Mouse (Mus musculus): ENCODE measurements around the gene Gnmt.
A peak's percentile ranks its signal among the peaks of the same experiment; 100 is the strongest.
"Not testable (repeated sequence)": the region's sequence is repeated elsewhere in the genome, so short reads cannot be mapped to it uniquely, and the experiment has no call there.

Gene Gnmt

DNA sequence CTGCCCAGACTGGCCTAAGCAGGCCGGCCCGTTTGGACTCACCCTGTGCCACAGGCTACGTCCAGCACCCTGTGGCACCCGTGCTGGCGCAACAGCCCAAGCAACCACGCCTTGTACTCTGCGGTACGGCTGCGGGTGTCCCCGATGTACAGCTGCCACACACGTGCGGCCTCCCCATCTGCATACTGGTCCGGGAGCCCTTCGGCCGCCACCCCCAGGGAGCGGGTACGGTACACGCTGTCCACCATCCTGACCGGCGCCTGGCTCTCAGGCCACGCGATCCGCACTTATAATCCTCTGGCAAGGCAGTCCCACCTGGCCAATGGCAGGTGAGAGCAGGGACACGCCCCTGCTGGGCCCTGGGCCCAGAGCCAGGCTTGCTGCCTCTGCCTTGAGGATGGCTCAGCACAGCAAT is at the start of gene Gnmt:
Gene Gnmt (minus strand): TSS at position 265 of the 415 bp plus-strand sequence.
- no peak for DNase-seq (ENCODE audit: low spot score)

DNA sequence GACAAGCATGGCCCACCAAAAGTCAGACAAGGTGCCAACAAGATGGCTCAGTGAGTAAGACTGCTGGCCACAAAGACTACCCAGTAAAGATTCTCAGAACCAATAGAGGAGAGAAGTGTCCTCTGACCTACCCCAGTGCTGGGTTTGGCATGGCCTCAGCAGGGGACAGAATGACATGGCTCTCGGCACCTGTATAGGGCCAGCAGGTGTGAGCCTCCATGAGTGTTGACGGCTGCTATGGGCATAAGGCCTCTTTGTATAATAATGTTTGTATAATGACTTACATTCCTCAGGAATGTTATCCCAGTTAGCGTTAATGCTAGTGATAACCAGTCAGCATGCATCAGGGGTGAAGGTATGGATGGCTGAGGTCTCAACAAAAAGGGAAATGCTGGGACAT is 47.1 kb upstream of the Gnmt start:
- no peak for DNase-seq (ENCODE audit: low spot score)

DNA sequence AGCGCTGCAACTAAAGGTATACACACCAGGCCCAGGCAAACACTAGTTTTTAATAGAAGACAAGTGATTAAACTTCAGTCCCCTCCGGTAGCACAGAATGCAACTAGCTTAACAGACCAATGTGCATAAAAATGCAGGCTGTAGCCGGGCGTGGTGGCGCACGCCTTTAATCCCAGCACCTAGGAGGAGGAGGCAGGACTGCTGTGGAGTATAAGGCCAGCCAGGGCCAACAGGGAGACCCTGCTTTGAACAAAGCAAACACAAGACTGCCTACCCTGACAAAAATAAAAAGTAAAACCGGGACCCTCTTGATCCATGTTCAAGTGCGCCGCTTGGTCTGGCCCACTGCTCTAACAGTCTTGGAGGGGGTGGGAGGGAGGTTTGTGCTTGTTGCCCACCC is 46.1 kb upstream of the Gnmt start:
- no peak for DNase-seq (ENCODE audit: low spot score)

DNA sequence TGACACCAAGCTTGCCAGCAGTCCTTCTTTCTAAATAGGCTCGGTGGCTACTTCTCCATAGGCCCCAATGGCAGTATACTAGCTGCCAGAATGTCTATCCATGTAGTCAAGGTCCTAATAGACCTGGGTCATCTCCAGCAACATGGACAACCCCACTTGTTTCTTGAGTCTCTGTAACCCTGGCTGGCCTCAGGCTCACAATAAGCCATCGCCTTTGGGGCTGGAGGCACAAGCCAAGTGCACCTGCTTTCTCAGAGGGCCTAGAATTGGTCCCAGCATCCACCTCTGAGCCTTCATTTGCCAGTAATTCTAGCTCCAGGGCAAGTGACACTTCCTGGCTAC is 45.1 kb upstream of the Gnmt start:
- DNase-seq (ENCODE audit: low spot score): no peak

DNA sequence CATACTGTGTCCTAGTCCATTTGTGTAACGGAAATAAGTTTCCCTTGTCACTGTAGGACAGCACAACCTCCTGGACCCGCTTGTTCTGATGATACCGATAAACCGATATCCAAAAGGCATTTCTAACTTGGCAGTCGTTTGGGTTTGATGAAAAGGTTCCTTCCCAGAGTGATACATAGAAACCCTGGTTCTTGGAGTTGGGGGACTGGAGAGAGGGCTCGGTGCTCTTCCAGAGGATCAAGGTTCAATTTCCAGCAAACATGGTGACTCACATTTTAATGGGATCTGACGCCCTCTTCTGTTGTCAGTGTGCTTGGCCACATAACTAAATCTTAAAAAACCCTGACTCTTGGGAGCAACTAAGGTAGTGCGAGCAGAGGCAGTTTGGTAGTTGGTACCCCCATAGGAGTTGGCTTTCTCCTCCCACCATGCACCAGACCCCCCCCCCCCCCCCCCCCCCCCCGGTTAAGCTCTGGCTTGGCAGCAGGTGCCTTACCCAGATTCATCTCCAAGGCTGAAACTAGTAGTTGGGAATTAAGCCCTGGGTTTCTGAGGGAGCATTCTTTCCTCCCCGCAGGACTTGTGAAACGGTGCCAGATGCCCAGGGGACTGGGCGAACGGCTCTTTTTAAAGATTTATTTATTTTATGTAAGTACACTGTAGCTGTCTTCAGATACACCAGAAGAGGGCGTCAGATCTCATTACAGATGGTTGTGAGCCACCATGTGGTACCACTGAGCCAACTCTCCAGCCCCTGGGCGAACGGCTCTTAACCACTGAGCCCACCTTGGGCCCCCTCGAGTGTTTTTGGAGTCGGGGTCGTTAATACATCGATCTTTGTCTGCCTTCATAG is 44.5 kb upstream of the Gnmt start:
- DNase-seq (ENCODE audit: low spot score): no peak

DNA sequence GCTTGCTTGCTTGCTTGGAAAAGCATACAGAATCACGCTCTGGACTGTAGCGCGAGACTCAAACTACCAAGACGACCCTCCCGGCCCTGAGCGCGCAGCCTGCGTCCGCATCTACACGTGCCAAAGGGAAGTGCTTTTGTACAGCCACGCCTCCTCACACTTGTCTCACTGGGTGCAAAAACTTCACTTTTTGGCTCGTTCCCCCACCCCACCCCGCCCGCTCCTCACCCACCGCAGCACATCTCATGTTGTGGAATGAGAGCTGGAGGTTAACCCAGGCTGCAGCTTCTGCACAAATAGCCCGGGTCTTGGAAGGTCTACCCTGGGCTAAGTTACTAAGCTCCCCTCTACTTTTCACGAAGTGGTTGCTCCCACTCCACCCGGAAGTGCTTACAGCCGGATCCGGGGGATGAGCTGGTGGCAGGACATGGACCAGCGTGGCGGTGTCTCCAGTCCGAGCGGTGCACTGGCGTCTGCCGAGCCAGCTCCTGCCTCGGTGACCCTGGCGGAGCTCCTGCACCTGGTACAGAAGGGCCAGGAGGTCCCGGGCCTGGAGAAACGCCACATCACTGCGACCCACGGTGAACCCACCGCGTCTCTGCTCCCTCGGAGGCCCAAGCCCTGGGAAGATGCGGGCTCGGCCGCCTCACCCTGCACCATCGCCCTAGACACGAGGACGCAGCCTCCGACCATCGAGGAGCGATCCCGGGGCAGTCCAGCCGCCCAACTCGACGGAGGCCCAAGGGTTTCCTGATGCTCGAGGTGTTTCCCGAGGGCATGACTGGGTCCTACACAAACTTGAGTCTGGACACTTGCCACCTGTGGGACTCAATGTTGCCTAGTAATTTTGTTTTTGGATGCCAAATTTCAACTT is 43.7 kb upstream of the Gnmt start, which contains the start of gene 2310039H08Rik:
Gene 2310039H08Rik (plus strand): TSS at position 232 of the 874 bp plus-strand sequence.
- DNase-seq (ENCODE audit: low spot score): peak; percentile 68

DNA sequence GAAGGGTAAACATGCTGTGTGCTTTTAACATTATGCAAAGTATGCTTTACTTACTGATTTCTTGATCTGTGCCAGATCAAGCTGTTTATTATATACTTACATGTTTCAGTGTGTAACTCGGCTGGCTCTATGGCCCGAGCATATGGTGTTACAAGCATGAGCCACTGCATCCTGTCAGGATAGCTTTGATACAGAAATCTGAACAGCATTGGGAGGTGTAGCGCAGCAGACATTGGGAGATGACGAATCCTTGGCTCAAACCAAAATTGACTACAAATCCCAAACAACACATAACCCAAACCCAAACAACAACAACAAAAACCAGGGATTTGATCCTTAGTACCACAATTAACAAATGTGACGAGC is 43.1 kb upstream of the Gnmt start:
- DNase-seq (ENCODE audit: low spot score): no peak

DNA sequence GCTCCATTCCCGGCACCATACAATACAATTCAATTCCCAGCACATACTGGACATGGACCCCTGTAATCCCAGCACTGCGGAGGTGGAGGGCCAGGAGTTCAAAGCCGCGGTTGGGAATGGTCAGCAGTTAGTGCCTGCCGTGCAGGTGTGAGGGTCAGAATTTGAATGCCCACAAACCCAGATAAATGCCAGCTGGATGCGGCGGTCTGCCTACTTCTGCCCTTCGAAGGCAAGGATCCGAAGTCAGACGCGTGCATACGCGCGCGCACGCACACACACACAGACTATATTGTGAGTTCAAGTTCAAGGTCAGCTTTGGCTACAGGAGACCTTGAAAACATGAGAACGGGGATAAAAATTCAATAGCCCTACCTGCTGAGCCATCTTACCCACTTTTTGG is 42.6 kb upstream of the Gnmt start:
- no peak for DNase-seq (ENCODE audit: low spot score)

DNA sequence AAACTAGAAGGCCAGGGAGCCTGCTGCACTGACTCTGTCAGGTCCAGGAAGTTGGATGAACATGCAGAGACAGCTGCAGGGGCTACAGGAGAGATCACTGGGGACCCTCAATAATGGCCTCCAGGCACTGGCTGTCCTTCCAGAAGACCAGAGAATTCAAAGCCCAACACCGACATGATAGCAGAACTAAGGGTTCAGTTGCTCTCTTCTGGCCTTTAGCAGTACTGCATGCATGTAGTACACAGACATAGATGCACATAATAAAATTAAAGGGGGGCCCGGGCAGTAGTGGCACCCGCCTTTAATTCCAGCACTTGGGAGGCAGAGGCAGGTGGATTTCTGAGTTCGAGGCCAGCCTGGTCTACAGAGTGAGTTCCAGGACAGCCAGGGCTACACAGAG is 42.1 kb upstream of the Gnmt start:
- DNase-seq (ENCODE audit: low spot score): no peak

DNA sequence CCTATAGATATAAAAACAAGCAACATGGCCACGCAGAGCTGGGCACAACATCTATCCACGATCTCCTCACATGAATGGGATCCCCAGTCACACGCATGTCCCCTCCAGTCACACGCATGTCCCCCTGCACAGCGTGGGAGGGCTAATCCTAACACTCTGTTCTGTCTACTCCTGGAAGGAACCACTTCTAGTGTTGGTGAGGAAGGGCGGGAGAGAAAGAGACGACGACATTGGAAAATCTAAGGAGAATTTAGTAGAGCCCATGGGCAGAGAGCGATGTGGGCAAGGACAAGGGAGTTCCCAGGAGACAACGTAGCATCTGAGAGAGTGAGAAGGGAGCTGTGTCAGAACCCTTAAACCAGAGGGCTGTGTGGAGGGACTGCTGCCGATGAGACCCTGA is 41.6 kb upstream of the Gnmt start:
- DNase-seq (ENCODE audit: low spot score): no peak

DNA sequence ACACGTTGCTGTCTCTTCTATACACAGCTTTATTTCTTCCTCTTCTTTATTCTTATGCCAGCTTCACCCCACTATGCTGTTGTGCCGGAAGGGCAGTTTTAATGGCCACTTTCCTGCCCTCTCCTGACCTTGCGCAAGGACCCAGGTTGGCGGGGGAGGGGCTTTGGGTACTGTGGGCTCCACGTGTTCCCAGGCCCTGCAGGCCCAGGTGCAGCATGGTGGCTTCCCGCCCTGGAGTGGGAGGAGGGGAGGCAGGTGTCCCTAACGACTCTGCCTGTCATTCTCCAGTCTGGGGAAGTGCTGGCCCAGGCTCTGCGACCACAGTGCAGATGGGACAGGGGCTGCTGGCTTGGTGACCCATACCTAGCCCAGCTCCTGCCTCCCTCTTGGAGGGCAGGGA is 38.9 kb upstream of the Gnmt start:
- DNase-seq (ENCODE audit: low spot score): no peak

DNA sequence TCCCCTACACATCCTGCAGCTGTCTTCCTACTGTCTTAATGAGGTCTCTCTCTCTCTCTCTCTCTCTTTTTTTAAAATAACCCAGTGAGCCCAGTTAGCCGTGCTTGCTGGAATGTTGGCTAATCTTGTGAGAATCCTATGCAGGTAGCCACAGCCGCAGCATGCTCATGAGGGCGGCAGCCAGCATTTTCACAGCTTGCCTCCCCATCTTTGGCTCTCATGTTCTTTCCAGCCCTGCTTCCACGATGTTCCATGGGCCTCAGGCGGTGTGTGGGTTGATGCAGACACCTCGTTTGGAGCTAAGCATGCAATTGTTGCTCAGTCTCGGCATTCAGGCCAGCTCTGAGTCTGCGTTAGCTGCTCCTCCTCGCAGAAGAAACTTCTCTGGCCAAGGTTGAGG is 35.9 kb upstream of the Gnmt start:
- not testable (repeated sequence) for DNase-seq (ENCODE audit: low spot score)

DNA sequence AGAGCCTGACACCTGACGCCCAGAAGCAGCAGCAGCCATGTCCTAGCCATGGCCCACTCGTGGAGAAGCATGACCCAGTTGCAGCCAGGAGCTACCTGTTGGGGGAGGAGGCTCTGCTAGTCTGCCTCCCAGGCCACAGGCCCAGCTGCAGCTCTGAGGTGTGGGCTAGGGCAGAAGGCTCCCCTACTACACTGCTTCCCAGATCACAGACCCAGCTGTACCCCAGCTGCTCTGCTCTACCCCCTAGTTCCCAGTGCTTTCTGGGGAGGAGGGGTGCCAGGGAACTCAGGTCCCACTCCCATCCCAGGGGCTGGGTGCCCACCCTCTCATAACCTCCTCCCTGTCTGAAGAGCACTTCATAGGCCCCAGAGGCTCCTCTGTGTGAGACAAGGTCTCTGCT is 34.6 kb upstream of the Gnmt start, which contains the start of gene Ptcra:
Gene Ptcra (minus strand): TSS at position 169 of the 400 bp plus-strand sequence.
- no peak for DNase-seq (ENCODE audit: low spot score)

DNA sequence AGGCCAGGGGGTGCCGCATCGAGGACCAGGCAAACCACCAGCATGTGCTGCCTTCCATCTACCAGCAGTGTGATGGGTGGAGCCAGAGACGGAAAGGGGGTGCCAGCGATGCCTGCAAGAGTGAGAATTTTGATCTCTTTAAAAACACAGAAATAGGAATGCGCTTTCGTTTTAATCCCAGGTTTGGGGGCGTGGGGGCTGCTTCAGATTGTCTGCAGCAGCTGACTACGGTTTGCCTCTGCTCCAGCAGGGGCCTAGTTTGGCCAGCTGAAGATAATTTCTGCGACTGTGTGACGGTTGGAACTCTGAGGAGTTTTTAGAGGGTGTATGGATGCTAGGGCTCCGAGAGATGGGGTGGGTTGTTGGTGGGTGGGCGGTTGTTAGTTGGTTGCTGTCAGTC is 29.8 kb upstream of the Gnmt start:
- DNase-seq (ENCODE audit: low spot score): no peak

DNA sequence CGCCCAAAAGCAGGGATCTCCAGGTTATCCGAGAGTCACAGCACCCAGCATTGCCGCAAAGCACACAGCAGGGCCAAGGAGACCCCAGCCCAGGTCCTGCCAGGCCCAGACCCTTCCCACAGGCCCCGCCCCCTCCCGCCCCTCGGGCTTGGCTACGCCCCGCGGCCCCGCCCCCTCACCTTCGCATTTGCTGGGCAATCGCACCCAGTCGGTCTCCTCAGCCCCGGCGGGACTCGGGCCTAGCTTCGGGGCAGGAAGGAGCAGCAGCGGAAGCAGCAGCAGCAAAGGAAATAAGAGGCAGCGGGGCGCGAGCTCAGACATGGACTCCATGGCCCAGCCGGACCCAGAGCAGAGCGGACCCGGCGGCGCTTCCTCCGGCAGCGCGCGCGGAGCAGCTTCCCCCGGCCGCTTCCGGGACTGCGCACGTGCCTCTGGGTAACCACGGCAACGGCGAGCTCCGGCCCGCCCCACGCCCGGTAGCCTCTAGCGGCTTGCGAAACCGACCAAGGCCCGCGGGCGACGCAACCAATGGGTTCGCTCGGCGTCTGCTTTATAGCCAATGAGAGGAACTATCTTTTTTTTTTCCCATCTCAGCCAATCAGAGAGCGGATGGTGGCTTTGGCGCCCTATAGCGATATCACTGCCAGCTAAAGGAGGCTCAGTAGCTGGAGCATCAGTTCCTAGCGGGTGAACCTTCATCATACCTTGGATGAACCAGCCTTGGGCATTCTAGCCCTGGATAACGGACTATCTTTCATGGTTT is 23.0 kb upstream of the Gnmt start, which contains the start of gene Cnpy3:
Gene Cnpy3 (minus strand): TSS at position 421 of the 763 bp plus-strand sequence.
- peak; percentile 94 for DNase-seq (ENCODE audit: low spot score)

DNA sequence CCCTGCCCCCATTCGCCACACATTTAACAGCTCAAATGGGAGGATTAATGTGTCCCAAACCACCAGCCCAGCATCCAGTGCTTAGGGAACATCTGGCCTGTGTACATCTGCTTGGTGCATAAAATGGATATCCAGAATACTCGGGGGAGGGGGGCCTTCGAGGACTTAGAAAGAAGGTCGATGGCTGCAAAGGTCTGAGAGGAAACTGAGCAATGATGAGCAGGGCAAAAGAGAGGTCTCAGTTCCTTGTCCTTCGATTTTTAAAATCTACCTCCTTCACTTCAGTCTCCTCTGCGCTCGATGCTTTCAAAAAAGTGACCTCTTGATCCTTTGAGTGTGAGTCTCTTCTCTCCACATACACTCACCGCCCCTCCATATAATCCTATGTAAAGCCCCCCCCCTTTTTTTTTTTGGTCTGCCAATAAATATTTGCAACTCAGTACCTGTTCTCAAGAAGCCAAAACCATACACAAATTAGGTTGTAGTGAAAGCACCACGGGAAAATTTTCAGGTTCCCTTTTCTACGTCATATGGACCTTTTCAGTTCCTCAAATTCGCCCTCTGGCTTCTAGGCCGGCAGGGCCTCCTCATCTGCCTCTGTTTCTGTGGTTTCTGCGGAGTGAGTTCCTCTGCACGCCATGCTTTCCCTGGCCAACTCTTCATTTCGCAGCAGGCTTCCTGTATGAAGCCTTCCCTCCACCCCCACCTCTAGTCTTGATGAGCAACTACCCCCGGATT is 22.3 kb upstream of the Gnmt start:
- peak; percentile 65 for DNase-seq (ENCODE audit: low spot score)

DNA sequence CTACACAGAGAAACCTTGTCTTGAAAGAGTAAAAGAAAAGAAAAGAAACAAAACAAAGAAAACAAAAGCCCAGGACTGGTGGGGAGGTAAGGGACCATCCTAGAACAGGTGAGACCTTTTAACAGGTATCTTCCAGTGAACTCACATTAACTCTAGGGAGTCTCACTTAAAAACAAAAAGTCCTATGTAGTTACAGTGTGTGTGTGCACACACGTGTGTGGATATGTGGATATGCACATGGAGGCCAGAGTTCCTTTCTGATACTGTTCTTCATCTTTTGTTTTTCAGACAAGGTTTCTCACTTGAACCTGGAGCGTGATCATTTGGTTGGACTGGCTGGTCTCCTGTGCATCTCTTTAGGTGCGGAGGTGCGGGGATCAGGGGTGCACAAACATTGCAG is 21.6 kb upstream of the Gnmt start:
- no peak for DNase-seq (ENCODE audit: low spot score)

DNA sequence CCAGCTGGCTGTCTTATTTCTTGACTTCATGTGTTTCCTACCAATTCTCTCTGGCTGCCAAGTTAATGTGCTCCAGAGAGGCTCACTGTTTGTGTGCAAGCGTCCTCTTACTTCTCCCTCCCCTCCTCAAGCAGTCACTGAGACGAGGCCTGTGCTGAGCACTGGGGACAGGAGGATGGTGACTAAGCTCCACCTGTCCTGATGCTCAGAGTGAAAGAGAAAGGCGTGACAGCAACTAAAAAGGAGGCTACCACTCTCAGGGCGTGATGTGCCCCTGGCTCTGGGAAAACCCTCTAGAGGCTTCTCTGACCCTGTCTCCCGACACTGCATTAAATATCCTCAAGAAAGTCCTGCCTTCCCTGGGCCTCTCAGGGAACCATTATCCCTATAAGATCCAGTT is 20.3 kb upstream of the Gnmt start:
- no peak for DNase-seq (ENCODE audit: low spot score)

DNA sequence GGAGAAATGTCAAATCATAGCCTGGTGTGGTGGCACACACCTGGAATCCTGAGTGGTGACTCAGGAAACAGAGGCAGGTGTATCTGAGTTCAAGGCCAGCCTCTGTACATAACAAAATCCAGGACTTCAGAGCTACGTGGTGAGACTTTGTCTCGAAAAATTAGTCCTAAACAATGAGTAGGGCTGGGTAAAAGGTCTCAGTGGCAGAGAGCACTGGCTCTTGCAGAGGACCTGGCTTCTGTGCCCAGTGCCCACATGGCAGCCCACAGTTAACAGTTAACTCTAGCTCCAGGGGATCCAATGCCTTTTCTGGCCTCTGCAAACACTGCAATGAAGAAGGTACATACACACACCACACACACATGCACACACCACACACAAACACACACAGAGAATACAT is 18.8 kb upstream of the Gnmt start:
- DNase-seq (ENCODE audit: low spot score): no peak

DNA sequence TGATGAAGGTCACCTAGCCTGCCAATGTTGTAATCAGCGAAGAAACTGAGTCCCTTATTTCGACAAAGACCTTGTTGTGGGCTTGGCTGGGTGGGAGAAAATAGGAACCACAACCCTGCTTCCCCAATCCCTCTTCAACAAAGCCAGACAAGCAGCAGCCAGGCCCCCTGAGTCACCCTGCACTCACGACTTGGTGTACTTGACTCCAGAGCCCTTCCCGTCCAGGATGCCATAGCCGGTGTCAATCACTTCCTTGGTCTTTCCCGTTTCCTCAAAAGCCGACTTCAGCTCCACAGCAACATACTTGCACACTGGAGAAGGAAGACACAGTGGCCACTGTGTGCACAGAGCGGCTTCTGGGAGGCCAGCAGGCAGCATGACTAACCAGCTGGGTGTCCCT is 18.3 kb upstream of the Gnmt start:
- DNase-seq (ENCODE audit: low spot score): no peak

DNA sequence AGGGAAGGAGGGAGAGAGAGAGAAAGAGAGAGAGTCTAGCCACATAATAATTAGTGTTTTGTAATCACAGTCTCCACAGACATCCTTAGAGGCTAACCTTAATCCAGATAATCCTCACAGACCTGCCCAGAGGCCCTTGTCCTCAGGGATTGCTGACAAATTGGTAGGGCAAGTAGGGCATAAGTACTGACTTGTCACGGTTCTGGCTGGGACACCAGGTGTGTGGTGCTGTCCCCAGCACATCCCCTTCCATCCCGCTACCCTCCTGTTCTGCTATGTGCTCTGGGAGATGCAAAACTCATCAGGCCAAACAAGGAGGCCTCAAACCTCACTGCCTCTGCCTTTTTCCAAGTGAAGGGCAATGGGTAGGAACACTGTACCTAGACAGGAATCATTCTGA is 16.5 kb upstream of the Gnmt start:
- DNase-seq (ENCODE audit: low spot score): no peak

DNA sequence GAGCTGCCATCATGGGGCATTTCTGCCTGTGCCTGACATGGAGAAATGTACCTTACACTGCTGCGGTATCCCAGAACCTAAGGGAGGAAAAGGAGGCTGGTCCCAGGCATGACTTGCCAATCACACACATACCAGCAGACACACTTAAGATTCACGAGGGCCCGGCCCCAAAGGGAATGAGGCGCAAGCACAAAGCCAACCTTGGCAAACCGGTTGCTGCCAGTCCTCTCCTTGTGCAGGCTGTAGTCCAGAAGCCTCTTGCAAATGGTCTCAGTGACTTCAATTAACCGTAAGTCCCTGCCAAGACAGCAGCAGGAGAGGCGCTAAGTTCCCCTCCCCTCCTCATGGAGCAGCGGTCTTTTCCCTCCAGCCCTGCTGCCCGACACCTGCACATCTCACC is 14.0 kb upstream of the Gnmt start:
- no peak for DNase-seq (ENCODE audit: low spot score)
